Mouse (Mus musculus) CD4-positive, CD25-positive, alpha-beta regulatory T cell, adult 4 months (primary cell): ENCODE measurements around the gene Psmc3. TPM values are rescaled to one million over a fixed set of nuclear protein-coding genes. Genes with fewer than 3 reads are reported as not detected.

Experiments
- ATAC-seq: one replicate; pipeline ENCODE4 v1.8.0; 2017
- polyA plus RNA-seq, 2 experiments: library from polyadenylated mRNA; unstranded; fragments of 100-300 nt; shearing (Covaris generic); gene quantifications; one replicate each; pipeline ENCODE4 v1.2.1; 2017

Psmc3 gene
- polyA plus RNA-seq, 2 experiments from 2014 or later: 198 to 201 TPM

DNA sequence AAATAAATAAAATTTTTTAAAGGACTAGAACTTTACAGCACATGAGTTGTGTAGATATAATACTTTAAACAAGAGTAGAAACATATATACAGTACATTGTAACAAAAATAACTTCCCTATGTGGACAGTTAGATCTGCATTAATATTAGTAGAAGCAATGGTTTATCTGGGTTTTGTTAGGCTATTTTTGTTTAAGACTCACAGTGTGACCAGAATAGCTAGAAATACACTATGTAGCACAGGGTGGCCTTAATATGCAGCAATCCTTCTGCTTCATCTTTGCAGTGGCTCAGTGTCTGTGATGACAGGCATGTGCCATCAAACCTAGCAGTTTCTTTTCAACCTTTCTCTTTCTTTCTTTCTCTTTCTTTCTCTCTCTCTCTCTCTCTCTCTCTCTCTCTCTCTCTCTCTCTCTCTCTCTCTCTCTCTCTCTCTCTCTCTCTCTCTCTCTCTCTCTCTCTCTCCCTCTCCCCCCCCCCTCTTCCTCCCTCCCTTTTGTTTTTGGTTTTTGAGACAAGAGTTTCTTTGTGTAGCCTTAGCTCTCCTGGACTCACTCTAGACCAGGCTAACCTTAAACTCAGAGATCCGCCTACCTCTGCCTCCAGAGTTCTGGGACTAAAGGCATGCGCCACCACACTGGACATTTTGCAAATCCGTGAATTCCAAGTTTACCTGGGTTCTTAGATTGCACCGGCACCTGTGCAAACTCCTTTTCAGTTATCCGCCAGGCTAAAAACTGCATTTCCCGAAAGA is 452 bp upstream of the Psmc3 start:
- ATAC-seq: peak; percentile 19

DNA sequence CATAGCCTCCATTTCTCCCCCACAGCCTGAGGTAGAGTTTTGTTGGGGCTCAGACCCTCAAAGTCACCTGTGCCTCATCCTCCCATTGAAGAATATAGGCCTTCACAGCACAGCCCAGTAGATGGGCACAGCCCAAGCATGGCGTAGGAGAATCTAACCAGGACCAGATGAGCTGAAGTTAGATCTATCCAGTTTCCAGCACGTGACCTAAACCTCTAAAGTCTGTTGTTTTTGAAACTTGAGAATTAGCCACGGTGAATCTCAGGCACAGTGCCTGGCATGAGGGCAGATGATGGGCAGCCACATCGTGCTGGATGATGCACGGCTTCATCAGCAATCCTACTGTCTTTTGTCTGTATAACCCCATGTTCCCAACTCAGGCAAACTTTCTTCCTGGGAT is 4.6 kb downstream of the Psmc3 start:
- no peak for ATAC-seq

DNA sequence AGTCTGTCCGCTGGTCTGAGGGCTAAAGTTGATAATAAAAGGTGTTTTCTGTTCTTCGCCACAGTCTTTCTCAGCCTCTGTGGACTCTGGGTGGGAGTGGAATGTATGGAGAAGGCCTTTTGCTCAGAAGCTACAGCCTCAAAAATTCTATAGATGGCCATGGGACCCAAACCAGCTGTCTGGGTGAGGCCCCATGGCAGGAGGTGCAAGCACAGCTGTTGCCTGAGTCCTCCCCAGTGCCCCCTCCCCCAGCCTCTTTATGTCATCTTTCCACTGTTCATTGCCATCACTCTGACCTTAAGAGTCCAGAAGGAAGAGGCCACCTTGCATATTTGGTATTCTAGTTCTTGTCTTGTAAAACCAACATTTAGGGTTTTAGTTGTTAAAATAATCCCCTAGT is 5.6 kb downstream of the Psmc3 start:
- ATAC-seq: no peak

DNA sequence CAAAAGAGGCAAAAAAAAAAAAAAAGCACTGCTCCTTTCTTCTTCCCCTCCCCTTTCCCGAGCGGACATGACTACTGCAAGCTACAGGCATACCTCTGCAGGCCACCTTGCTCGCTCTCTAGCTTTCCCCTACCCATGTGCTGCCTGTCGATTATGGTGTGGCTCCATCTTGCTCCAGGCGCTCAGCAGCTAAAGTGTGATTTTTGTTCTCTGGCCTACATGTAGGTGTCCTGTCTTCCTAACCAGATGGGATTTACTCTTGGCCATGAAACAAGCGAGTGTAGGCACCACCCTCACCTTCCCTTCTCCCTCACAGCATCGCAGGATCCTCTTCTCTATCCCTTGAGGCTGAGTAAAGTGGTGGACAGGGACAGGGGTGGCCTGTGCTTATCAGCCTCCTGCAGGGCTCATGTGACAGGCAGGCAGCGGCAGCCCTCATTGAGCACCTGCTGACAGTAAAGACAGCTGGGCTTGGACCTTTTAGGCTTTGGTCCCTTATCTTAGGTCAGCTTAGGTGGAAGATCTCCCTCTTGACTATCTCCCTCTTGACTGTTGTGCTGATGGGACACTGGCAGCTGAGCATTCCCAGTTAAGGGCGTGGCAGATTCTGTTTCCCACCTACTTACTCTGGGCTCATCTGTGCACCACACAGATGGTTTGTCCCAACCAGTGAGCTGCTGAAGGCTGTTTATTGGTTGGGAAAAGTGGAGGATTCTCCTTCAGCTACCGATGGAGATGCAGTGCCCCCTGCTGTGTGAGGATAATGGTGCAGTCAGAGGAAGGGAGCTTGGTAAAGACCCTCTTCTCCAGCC is 6.9 kb downstream of the Psmc3 start:
- no peak for ATAC-seq

DNA sequence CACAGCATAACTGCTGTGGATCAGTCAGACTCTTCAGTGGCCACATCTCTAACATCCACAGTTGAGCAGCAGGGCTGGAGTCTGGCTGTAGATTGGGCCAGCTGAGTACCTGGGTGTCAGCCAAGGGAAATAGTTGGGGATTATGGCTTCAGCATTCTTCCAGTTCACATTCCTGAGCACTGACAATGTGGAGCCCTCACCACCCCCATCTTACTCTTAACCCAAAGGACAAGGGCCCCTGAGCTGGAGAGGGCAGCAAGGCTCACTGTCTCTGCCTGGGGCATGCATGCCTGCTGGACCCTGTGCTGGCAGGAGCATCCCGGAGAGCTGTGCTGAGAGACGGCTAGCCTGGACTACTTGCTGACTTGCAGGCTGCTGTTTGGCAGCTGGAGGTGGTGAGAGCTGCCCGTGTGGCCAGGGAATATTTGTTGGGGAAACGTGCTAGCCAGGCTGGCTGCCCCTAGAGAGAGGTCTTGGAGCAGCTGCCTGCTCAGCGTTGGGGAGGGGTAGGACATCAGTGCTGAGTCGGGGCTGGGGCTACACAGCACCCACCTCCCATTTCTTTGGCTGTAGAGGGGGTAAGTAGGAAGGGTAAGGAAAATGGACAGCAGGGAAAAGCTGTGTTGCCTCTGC is 8.2 kb downstream of the Psmc3 start:
- no peak for ATAC-seq

DNA sequence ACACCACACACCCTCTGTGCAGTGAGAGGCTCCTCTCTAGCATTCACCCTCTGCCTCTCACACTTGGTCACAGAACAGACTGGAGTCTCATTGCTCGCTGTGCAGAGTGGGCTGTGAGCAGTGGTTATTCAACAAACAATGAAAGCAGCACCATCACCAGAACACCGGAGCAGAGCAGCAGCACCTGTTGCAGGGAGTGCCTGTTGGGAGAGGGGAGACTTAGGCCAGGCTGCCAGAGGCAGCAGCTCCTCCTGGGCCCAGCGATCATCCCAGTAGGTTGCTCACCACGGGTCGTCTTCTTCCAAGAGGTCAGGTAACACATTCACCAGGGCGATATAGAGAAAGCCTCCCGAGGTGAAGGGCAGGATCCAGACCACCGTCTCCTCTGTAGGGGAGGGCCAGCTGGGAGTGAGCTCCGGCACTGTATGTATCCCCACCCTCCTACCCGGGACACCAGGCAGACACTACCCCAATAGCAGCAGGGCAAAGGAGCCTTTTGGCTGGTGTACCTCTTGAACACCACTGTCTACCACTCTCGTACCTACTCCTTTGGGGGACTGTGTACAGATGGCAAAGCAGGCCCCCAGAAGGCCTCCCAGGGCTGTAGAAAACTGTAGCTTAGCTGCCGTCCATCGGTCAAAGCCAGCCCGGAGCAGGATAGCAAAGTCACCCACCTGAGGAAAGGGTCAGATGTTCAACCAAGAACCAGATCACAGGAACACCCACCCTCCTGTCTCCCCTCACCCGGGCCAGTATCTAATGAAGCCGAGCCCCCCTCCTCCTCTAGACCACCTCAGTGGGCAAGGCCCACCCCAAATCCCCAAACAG is 9.2 kb downstream of the Psmc3 start:
- ATAC-seq: no peak

DNA sequence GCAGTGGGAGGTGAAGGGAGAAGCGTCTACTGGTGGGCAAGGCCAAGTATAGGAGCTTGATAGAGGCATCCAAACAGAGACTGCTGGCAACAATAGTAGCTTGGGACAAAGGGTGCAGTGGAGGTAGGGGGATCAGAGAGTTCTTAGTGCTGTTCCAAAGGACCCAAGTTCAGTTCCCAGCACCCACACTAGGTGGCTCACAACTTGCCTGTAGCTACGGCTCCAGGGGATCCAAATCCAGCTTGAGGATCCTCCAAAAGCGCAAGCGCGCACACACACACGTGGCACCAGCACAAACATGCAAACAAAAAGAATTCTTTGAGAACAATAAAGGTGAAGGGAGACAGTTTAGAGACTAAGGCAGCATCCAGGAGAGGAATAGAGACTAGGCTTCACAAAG is 10.4 kb downstream of the Psmc3 start:
- ATAC-seq: no peak

DNA sequence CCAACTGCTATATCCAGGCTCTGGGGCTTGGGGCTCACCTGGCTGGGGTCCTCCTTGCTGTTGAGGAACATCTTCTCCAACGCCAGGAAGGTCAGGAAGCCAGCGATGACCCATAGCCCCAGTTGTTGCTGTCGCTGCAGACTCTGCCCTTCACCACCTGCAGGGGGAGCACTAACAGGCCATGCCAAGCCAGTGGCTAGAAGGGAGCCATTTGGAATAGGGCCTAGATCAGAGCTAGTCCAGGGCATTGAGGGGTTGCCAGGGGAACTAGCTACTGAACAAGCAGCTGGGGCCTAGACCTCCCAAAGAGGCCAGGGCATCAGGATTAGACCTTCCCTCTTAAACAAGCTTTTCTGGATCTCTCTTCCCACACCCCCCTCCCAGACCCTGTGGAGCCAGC is 11.7 kb downstream of the Psmc3 start:
- ATAC-seq: no peak

DNA sequence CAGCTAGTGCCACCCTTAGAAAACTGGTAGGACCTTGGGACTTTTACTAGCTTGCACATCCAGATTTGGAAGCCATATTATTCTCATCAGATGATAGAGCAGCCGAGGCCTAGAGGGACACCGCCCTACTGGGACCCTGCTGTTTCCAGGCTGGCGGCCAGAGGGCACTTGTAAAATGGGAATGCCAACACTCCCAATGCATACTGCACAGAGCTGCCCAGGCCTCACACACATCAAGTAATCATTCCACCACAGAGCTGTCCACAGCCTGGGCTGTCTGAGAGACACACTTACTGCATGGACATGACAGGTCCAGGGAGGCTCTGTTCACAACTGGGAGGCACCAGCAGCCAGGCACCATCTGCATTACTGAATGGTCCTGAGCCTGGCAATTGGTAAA is 12.6 kb downstream of the Psmc3 start:
- no peak for ATAC-seq

DNA sequence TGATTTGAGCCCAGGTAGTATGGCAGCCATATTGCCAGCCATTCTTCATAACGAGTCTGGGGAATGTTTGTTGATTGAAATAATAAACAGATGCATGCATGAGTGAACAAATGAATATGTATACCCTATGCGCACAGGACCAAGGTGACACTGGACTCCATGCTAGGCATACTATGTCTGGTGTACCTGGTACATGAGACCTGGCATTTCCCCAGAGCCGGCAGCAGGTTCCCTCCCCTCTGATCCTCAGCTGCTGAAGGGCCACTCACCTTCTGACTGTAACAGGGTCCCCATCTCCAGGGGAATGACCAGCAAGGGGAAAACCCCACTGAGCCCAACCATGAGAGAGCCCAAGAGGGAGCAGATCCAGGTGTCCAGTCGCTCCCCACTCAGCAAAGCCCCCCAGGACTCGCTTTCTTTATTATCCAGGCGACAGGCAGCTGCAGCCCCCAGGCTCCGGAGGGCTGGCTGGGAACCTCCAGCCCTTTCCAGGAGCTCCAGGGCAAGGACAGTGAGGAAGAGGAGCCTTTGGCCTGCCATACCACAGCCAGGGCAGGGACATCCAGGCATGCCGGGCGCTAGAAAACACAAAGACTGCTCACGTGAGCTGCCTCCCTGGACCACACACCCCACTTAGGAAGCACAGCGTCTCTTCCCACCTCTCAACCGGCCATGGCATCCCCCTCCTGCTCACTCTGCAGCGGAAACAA is 14.5 kb downstream of the Psmc3 start:
- ATAC-seq: no peak

DNA sequence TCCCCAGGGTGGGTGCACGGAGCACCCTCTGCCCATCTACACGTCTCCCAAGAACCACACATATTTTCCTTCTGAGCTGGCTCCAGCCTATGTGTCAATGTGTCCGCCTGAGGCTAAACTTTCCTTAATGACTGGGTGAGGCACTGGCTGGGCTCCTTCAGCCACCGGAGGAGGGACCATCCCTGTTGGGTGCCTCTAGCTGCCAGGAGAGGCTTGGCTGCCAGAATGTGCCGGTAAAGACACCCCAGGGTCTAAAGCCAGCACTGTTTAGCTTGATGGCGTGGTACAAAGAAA is 15.0 kb downstream of the Psmc3 start:
- ATAC-seq: no peak

DNA sequence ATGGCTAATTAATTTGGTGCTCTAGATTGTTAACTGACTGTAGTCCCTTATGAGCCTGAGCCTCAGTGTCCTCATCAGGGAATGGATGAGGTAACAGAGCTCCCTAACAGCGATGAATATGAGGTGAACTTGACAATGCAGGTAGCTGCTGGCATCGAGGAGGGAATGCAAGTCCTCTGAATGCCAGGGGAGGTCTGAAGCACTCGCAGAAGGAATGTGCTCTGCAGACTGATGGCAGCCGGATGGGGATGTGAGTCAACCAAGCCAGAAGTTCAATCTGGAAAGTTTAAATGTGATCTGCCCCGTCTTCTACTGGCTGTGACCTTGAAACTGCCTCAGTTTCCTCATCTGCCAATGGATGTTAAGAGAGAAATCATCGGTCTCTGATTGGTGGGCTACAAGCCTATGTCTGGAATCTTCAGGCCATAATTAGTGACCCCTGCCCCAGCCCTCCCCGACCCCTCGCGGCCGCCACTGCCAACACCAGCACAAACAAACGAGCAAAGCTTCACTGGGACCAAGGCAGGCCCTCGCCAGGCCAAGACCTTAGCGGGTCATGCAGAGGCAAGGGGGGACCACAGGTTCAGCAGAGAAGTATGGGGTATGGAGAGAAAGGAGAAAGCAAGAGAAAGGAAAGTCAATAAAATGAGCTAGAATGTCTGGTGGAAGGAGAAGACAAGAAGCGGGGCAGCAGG is 15.6 kb downstream of the Psmc3 start:
- no peak for ATAC-seq

DNA sequence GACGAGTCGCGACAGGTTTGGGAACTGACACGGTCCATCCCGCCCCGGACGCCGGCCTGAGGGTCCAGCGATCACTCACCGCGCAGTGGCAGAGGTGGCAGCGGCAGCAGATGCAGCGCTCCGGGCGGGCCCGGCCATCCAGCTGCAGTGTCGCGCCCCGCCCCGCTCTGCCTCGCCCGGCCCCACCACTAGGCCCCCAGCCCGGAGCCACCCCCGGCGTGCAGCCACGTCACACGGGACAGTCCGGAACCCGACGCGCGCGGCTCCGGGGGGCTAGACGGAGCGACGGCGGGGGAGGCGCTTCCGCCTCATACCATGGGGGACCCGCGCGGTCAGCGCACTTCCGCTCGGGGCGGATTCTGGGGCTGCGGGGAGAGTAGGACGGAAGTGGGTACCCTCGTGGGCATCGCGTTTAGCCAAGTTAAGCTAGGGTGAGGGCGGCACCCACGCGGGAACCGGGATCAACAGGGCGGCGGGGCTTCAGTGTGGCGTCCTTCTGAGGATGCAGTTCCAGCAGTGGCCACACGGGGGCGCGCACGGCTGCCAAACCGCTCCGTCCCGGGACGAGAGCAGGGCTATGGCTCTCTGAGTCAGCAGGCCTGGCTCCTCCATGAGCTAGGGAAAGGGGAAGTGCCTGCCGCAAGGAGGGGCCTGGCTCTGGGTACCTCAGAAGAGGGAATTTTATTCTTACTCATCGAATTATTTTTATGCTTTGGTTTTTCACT is 16.4 kb downstream of the Psmc3 start, which contains the start of gene Slc39a13:
Gene Slc39a13, minus strand, starts transcription at position 342 of the 725 bp plus-strand sequence.
- ATAC-seq: peak; percentile 90

DNA sequence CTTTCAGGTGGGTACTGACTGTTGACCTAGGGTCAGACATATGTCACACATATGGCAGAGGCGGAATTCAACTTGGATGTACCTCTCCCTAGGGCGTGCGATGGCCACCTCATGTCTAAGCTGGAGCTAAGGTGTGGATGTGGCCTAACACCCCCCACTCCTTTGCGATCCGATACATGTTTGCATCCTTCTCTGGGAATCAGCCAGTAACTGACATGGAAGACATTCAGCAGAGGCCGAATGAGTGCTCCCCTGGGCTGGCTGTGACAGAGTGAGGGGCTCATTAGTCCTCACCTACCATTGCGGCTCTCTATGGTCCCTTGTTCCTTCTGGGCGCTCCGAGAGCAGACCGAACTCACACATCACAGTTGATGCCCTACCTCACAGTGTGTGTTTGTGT is 17.2 kb downstream of the Psmc3 start:
- ATAC-seq: no peak

DNA sequence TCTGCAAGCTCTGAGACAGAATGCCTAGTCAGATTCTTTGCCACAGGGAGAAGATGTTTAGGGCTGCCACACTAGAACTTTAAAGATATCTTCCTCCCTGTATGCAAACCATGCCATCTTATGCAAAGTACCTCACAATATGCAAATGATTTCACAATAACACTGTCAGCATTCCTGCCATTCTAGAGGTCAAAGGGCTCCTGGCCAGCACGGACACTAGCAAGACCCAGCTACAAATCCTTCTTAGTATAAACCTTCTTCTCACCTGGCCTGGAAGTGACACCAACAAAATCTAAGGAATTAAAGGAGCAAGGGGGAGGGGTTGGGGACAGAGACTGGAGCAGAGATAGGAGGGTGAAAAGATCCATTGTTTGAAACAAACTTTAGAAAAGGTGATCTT is 18.3 kb downstream of the Psmc3 start:
- no peak for ATAC-seq

DNA sequence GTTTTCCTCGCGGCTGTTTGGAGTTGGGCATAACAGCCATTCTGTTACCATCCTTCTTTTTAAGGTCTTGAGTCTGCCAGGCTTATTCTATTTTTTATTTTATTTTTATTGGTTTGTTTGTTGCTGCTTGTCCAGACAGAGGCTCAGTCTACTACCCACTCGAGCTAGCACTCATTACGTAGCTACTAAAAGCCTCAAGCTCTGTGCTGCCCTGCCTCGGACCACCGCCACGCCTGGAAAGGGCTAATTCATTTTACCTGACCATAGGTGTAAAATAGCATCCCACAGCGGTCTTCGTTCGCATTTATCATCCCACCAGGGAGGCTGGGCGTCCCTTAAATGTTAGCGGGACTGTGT is 24.1 kb downstream of the Psmc3 start:
- ATAC-seq: no peak

DNA sequence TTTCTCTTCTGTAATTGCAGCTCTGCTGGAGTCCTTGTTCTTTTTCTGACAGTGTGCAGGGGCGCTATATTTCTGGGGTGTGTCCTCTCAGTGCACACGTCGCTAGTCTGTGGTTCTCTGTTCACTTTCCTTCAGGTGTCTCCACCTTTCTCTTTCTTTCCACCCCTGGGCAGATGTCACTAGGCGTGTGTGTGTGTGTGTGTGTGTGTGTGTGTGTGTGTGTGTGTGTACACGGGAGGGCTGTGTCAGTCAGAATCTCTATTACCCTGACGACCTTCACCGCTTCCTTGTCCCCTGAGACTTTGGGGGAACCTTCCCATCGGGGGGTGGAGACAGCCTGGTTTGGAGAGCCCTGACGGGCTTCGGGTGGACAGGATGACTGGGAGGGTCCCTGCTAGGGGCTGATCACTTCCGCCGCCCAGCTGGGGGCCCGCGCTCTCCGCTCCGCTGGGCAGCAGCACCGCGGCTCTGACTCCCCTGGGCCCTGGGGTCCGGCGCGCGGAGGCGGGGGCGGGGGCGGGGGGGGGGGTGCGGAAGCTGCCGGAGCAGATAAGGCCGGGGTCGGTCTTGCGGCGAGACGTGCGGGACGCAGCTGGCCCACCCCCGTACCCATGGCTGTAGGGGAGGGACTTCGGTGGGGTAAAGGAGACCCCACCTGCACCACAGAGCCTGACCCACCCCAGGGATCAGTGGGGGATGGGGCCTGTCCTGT is 24.7 kb downstream of the Psmc3 start:
- peak; percentile 54 for ATAC-seq

DNA sequence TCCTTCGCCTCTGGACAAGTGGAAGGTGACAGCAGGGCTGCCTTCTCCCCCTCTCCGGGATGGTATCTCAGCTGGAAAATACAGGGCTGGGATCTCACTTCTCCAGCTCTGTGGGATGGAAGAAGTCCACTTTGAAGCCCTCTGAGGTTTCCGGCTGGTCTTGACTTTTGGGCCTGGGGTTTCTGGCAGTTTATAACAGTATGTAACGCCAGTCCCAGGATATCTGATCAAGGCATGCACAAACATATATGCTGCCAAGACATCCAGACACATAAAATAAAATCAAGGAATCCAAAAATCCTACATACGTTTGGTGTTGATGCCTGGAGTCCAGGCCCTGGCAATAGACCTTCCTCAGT is 25.2 kb downstream of the Psmc3 start:
- no peak for ATAC-seq

DNA sequence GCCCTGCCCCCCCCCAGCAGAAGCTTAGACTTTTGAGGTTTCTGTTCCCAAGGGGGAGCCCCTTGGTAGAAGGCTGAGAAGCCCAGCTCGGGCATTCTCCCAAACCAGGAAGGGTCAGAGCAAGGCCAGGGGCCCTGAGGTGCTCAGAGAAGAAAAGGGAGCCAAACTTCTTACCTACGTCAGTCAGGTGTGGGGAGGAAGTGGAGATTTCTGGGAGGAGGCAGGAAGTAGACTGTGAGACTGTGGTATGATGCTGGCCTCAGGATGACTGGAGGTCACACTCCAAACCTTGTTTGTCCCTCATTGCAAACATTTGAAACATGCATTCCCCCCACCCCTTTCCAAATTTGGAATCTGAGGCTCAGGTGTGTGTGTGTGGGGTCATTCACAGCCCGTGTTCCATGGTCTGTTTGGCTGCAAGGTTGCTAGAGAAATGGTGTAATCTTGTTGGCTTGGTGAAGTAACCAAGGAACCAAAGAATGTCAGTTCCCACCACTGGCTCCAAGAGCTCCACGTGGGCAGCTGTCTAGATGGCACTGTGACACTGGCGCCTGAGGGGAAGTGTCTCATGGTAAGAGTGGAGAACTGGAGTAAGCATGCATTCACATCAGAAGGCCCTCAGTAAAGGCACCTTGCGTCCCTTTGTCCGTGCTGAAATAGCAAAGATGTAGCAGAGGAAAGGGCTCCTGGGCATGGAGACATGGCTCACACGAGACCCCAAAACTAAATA is 27.1 kb downstream of the Psmc3 start:
- ATAC-seq: peak; percentile 74
